Mouse (Mus musculus) MEL (cell line): Measurements from ENCODE around the gene Bricd5. TPM values are rescaled to one million over a fixed set of nuclear protein-coding genes. Genes with fewer than 3 reads are reported as not detected.

ENCODE experiments used
- DNase-seq: peaks from one replicate; pipeline ENCODE4 v3.0.0; 2011; ENCODE audit warnings: low read depth, low spot score
- H3K27ac ChIP-seq: 2 replicates; pipeline ENCODE4 v1.5.1; 2012; ENCODE audit warnings: low read depth, mild to moderate bottlenecking, control low read depth, low read length, moderate library complexity; ENCODE audit not compliant: control insufficient read depth
- H3K27me3 ChIP-seq, 2 experiments: fragments of 150-350 bp in 1 of 2; sonication (generic) in 1 of 2; 2 replicates each; pipeline ENCODE4 v1.6.1; 2012; ENCODE audit warnings: low read length in 2 of 2, mild to moderate bottlenecking in 2 of 2, improper control_type of control experiment in 1 of 2, moderate library complexity in 1 of 2; ENCODE audit not compliant: insufficient read depth in 2 of 2, control insufficient read depth in 1 of 2
- H3K36me3 ChIP-seq, 2 experiments: 2 replicates each; pipeline ENCODE4 v1.6.1; 2012 to 2014; ENCODE audit warnings: low read length in 2 of 2, improper control_type of control experiment in 1 of 2, inconsistent platforms in 1 of 2, mild to moderate bottlenecking in 1 of 2; ENCODE audit not compliant: insufficient read depth in 2 of 2, control insufficient read depth in 1 of 2
- H3K4me1 ChIP-seq, 2 experiments: fragments of 150-350 bp in 1 of 2; sonication (generic) in 1 of 2; 2 replicates each; pipeline ENCODE4 v1.6.1; 2012; ENCODE audit warnings: low read length in 2 of 2, improper control_type of control experiment in 1 of 2, mild to moderate bottlenecking in 1 of 2; ENCODE audit not compliant: insufficient read depth in 2 of 2, control insufficient read depth in 1 of 2
- H3K4me3 ChIP-seq, 2 experiments: fragments of 150-350 bp in 1 of 2; sonication (generic) in 1 of 2; 2 replicates each; pipeline ENCODE4 v1.5.1; 2012; ENCODE audit warnings: low read depth in 2 of 2, low read length in 2 of 2, mild to moderate bottlenecking in 2 of 2, moderate library complexity in 2 of 2, control low read depth in 1 of 2, improper control_type of control experiment in 1 of 2; ENCODE audit not compliant: control insufficient read depth in 1 of 2, insufficient read depth in 1 of 2
- H3K79me2 ChIP-seq: 2 replicates; pipeline ENCODE4 v1.6.1; 2012; ENCODE audit warnings: mild to moderate bottlenecking, low read length, moderate library complexity; ENCODE audit not compliant: control insufficient read depth, poor library complexity, insufficient read depth
- H3K9ac ChIP-seq: 2 replicates; pipeline ENCODE4 v1.6.1; 2012; ENCODE audit warnings: low read depth, mild to moderate bottlenecking, control low read depth, low read length, moderate library complexity; ENCODE audit not compliant: control insufficient read depth, poor library complexity, severe bottlenecking
- H3K9me3 ChIP-seq: fragments of 150-350 bp; sonication (generic); replicated peaks from 2 replicates; pipeline ENCODE4 v1.6.1; 2012; ENCODE audit warnings: mild to moderate bottlenecking, low read length, improper control_type of control experiment, moderate library complexity; ENCODE audit not compliant: insufficient read depth
- BHLHE40 ChIP-seq: IDR thresholded peaks from 2 replicates; pipeline ENCODE4 v1.6.1; 2012; ENCODE audit warnings: low read depth, mild to moderate bottlenecking, inconsistent platforms, low read length, improper control_type of control experiment, borderline replicate concordance
- CHD1 ChIP-seq: IDR thresholded peaks from 2 replicates; pipeline ENCODE4 v1.6.1; 2012; ENCODE audit warnings: low read depth, mild to moderate bottlenecking, inconsistent platforms, low read length, improper control_type of control experiment
- E2F4 ChIP-seq: IDR thresholded peaks from 2 replicates; pipeline ENCODE4 v1.6.1; 2011; ENCODE audit warnings: low read depth, low read length, improper control_type of control experiment, borderline replicate concordance
- EP300 ChIP-seq, 2 experiments: IDR thresholded peaks; 2 replicates each; pipeline ENCODE4 v1.6.1; 2011; ENCODE audit warnings: improper control_type of control experiment in 2 of 2, low read length in 2 of 2, low read depth in 1 of 2, mild to moderate bottlenecking in 1 of 2
- ETS1 ChIP-seq: IDR thresholded peaks from 2 replicates; pipeline ENCODE4 v1.6.1; 2012; ENCODE audit warnings: low read depth, mild to moderate bottlenecking, inconsistent platforms, low read length, improper control_type of control experiment, moderate library complexity
- GABPA ChIP-seq: IDR thresholded peaks from 2 replicates; pipeline ENCODE4 v1.6.1; 2012; ENCODE audit warnings: low read depth, mild to moderate bottlenecking, inconsistent platforms, low read length, improper control_type of control experiment, moderate library complexity
- GATA1 ChIP-seq: IDR thresholded peaks from 2 replicates; pipeline ENCODE4 v1.6.1; 2011; ENCODE audit warnings: low read depth, low read length, improper control_type of control experiment
- KAT2A ChIP-seq: conservative IDR thresholded peaks from 2 replicates; pipeline ENCODE4 v1.6.1; 2012; ENCODE audit warnings: low read depth, low read length, improper control_type of control experiment, inconsistent platforms
- MAFK ChIP-seq: IDR thresholded peaks from 2 replicates; pipeline ENCODE4 v1.6.1; 2011; ENCODE audit warnings: low read depth, mild to moderate bottlenecking, low read length, improper control_type of control experiment, borderline replicate concordance
- MAZ ChIP-seq: IDR thresholded peaks from 2 replicates; pipeline ENCODE4 v1.6.1; 2012; ENCODE audit warnings: low read depth, mild to moderate bottlenecking, inconsistent platforms, low read length, improper control_type of control experiment
- MEF2A ChIP-seq: IDR thresholded peaks from 2 replicates; pipeline ENCODE4 v1.6.1; 2014; ENCODE audit warnings: low read depth, mild to moderate bottlenecking, inconsistent platforms, low read length, improper control_type of control experiment; ENCODE audit not compliant: poor library complexity, insufficient replicate concordance, severe bottlenecking; ENCODE audit errors: extremely low read depth
- MXI1 ChIP-seq: IDR thresholded peaks from 2 replicates; pipeline ENCODE4 v1.6.1; 2011; ENCODE audit warnings: mild to moderate bottlenecking, low read depth, low read length, improper control_type of control experiment
- MYC ChIP-seq: IDR thresholded peaks from 2 replicates; pipeline ENCODE4 v1.6.1; 2011; ENCODE audit warnings: low read depth, mild to moderate bottlenecking, low read length, improper control_type of control experiment, moderate library complexity
- NELFE ChIP-seq: IDR thresholded peaks from 2 replicates; pipeline ENCODE4 v1.6.1; 2011; ENCODE audit warnings: low read depth, low read length, improper control_type of control experiment
- NRF1 ChIP-seq: IDR thresholded peaks from 2 replicates; pipeline ENCODE4 v1.6.1; 2014; ENCODE audit warnings: low read depth, mild to moderate bottlenecking, inconsistent platforms, low read length, improper control_type of control experiment, moderate library complexity; ENCODE audit not compliant: poor library complexity, insufficient read depth, severe bottlenecking
- POLR2AphosphoS2 ChIP-seq: IDR thresholded peaks from 2 replicates; pipeline ENCODE4 v1.6.1; 2011; ENCODE audit warnings: low read length, improper control_type of control experiment
- POLR2AphosphoS5 ChIP-seq: IDR thresholded peaks from 2 replicates; pipeline ENCODE4 v1.6.1; 2012; ENCODE audit warnings: low read depth, borderline replicate concordance, mild to moderate bottlenecking, inconsistent platforms, low read length, moderate library complexity, mixed read lengths
- RCOR1 ChIP-seq: IDR thresholded peaks from 2 replicates; pipeline ENCODE4 v1.6.1; 2012; ENCODE audit warnings: low read depth, mild to moderate bottlenecking, inconsistent platforms, low read length, improper control_type of control experiment
- SIN3A ChIP-seq: IDR thresholded peaks from 2 replicates; pipeline ENCODE4 v1.6.1; 2012; ENCODE audit warnings: low read length, improper control_type of control experiment, inconsistent platforms
- SMC3 ChIP-seq: IDR thresholded peaks from 2 replicates; pipeline ENCODE4 v1.6.1; 2011; ENCODE audit warnings: low read depth, low read length, improper control_type of control experiment
- UBTF ChIP-seq: IDR thresholded peaks from 2 replicates; pipeline ENCODE4 v1.6.1; 2012; ENCODE audit warnings: low read depth, mild to moderate bottlenecking, inconsistent platforms, low read length, improper control_type of control experiment, moderate library complexity, borderline replicate concordance; ENCODE audit not compliant: insufficient read depth
- USF1 ChIP-seq: IDR thresholded peaks from 2 replicates; pipeline ENCODE4 v1.6.1; 2014; ENCODE audit warnings: low read depth, mild to moderate bottlenecking, inconsistent platforms, low read length, improper control_type of control experiment, moderate library complexity
- USF2 ChIP-seq, 2 experiments: IDR thresholded peaks; 2 replicates each; pipeline ENCODE4 v1.6.1; 2011 to 2012; ENCODE audit warnings: improper control_type of control experiment in 2 of 2, low read length in 2 of 2, borderline replicate concordance in 1 of 2, inconsistent platforms in 1 of 2, low read depth in 1 of 2, mild to moderate bottlenecking in 1 of 2; ENCODE audit not compliant: insufficient read depth in 1 of 2
- ZKSCAN1 ChIP-seq: IDR thresholded peaks from 2 replicates; pipeline ENCODE4 v1.6.1; 2012; ENCODE audit warnings: low read depth, mild to moderate bottlenecking, inconsistent platforms, low read length, improper control_type of control experiment, moderate library complexity
- ZMIZ1 ChIP-seq: IDR thresholded peaks from 2 replicates; pipeline ENCODE4 v1.6.1; 2012; ENCODE audit warnings: low read depth, mild to moderate bottlenecking, inconsistent platforms, low read length, improper control_type of control experiment, moderate library complexity
- polyA plus RNA-seq, 2 experiments: library from polyadenylated mRNA; stranded (reverse) in 1 of 2; unstranded in 1 of 2; fragments of >175 nt in 1 of 2; fragments of >200 nt in 1 of 2; gene quantifications; 2 replicates each; pipeline versions ENCODE4 v1.2.1 to v1.2.4; 2012; ENCODE audit warnings: low replicate concordance in 2 of 2, low read depth in 1 of 2; ENCODE audit not compliant: insufficient read length in 2 of 2, insufficient read depth in 1 of 2, missing spikeins in 1 of 2
- total RNA-seq: library from RNA; depleted of rRNA; stranded (reverse); fragments of 300-350 nt; gene quantifications from 2 replicates; pipeline ENCODE4 v1.2.3, GENCODE M21; 2012

Gene Bricd5
- total and polyA plus RNA-seq, 3 experiments: 0.82 to 2.0 TPM; not detected in 1

- Histone ChIP-seq H3K9me3 (no peaks in the 10 kb centered on the region), H3K36me3 (no peaks in the 10 kb centered on the region; a peak in 1 of 4 replicates), H3K9ac (no peak within 1 kb of the TSS), H3K4me3 (no peak within 1 kb of the TSS), H3K27ac (no peak within 1 kb of the TSS), H3K27me3 (no peaks in the 10 kb centered on the region), H3K4me1 (no peaks in the 10 kb centered on the region), H3K79me2 (no peaks in the 10 kb centered on the region)
- no peak for TF ChIP-seq E2F4
- TF ChIP-seq BHLHE40: no peak
- TF ChIP-seq GATA1: no peak
- no peak for TF ChIP-seq NELFE
- no peak for TF ChIP-seq GABPA
- TF ChIP-seq POLR2AphosphoS5: no peak
- no peak for TF ChIP-seq RCOR1
- TF ChIP-seq POLR2AphosphoS2: no peak
- TF ChIP-seq EP300 (IDR thresholded peaks at IDR 0.05; ENCODE audit: low read depth in 1 of 2, low read length in 2 of 2): no peak
- TF ChIP-seq USF2 (IDR thresholded peaks at IDR 0.05; ENCODE audit: borderline replicate concordance in 1 of 2, insufficient read depth in 1 of 2, low read depth in 1 of 2, low read length in 2 of 2): no peak
- TF ChIP-seq NRF1: no peak
- TF ChIP-seq SMC3: no peak
- no peak for TF ChIP-seq SIN3A
- TF ChIP-seq CHD1: no peak
- TF ChIP-seq UBTF: no peak
- no peak for TF ChIP-seq MEF2A
- no peak for TF ChIP-seq ZMIZ1
- no peak for TF ChIP-seq ETS1
- TF ChIP-seq MXI1: no peak
- TF ChIP-seq ZKSCAN1: no peak
- no peak for DNase-seq
Observed at GRCm38 (mm10) chr17:24442632-24443155, 31.0 kb upstream of the Bricd5 start, which contains the start of gene Dnase1l2. Dnase1l2 (minus strand) TSS chr17:24443105.

- Histone ChIP-seq H3K4me3 (no peak overlapping the region), H3K36me3 (no peaks in the 10 kb centered on the region; a peak in 1 of 4 replicates), H3K9ac (no peak overlapping the region), H3K27ac (no peak overlapping the region), H3K4me1 (no peaks in the 10 kb centered on the region), H3K9me3 (no peaks in the 10 kb centered on the region), H3K79me2 (no peaks in the 10 kb centered on the region), H3K27me3 (no peaks in the 10 kb centered on the region)
- TF ChIP-seq USF1 (no peak), NELFE (no peak), RCOR1 (no peak), KAT2A (no peak), EP300 (IDR thresholded peaks at IDR 0.05; ENCODE audit: low read depth in 1 of 2, low read length in 2 of 2) (no peak), MYC (no peak), SIN3A (no peak), MAZ (no peak), MAFK (no peak)
- DNase-seq: no peak
Observed at GRCm38 (mm10) chr17:24443409-24443808, 30.3 kb upstream of the Bricd5 start.
